Mouse (Mus musculus) heart, postnatal 0 days (tissue): ENCODE measurements at regions not wholly inside any gene's neighbourhood (a gene's known extent, or its start where the extent isn't known, plus 50 kb on each side); places are given as distances from the start of the nearest gene placed in this dataset.

ENCODE experiments used
- ATAC-seq: fragments of 200-750 bp; cut with Nextera tagmentation; 2 replicates; pipeline ENCODE4 v1.8.0; 2017; ENCODE audit warnings: low read depth, moderate number of reproducible peaks, moderate library complexity; ENCODE audit not compliant: insufficient read depth
- DNase-seq: peaks from one replicate; pipeline ENCODE4 v3.0.0-alpha.2; 2016; ENCODE audit warnings: low spot score
- H3K27ac ChIP-seq: fragments of 300-500 bp; sonication (generic); 2 replicates; pipeline ENCODE4 v1.5.1; 2014; ENCODE audit warnings: low read depth, mild to moderate bottlenecking
- H3K27me3 ChIP-seq: fragments of 300-500 bp; sonication (generic); 2 replicates; pipeline ENCODE4 v1.6.1; 2014; ENCODE audit warnings: low read length, mixed read lengths; ENCODE audit not compliant: control insufficient read depth, insufficient read depth
- H3K36me3 ChIP-seq: fragments of 300-500 bp; sonication (generic); replicated peaks from 2 replicates; pipeline ENCODE4 v1.6.1; 2014; ENCODE audit warnings: low read length, mixed read lengths; ENCODE audit not compliant: control insufficient read depth, insufficient read depth
- H3K4me1 ChIP-seq: fragments of 300-500 bp; sonication (generic); 2 replicates; pipeline ENCODE4 v1.6.1; 2014; ENCODE audit warnings: antibody characterized with exemption; ENCODE audit not compliant: control insufficient read depth, insufficient read depth
- H3K4me2 ChIP-seq: fragments of 300-500 bp; sonication (generic); 2 replicates; pipeline ENCODE4 v1.6.1; 2014; ENCODE audit warnings: low read depth, mild to moderate bottlenecking, low read length, moderate library complexity
- H3K4me3 ChIP-seq: fragments of 300-500 bp; sonication (generic); 2 replicates; pipeline ENCODE4 v1.5.1; 2014; ENCODE audit warnings: low read depth, low read length
- H3K9ac ChIP-seq: fragments of 300-500 bp; sonication (generic); replicated peaks from 2 replicates; pipeline ENCODE4 v1.6.1; 2014; ENCODE audit warnings: low read depth, low read length, mixed read lengths
- H3K9me3 ChIP-seq: fragments of 300-500 bp; sonication (generic); replicated peaks from 2 replicates; pipeline ENCODE4 v1.6.1; 2016; ENCODE audit warnings: low read length; ENCODE audit not compliant: control insufficient read depth
- CTCF ChIP-seq: IDR thresholded peaks from 2 replicates; pipeline ENCODE4 v1.5.1; 2016; ENCODE audit warnings: antibody characterized with exemption, control low read depth, low read depth
- EP300 ChIP-seq: IDR thresholded peaks from 2 replicates; pipeline ENCODE4 v1.6.1; 2016; ENCODE audit warnings: antibody characterized with exemption, low read depth
- WGBS: fragments of 180-500 bp; shearing (Covaris S2); extraction: QIAGEN DNeasy Blood & Tissue Kit; methylation state at CpG from one replicate; pipeline ENCODE4 v1.1.7; 2014; 5-methylcytosine and 5-hydroxymethylcytosine counted together

GRCm38 (mm10) chr14:106424714-106425113, 318.7 kb downstream of the Trim52 start:
- TF ChIP-seq CTCF (no peak), EP300 (no peak)
- WGBS: 42% methylated on average over 4 of the region's 4 CpGs

GRCm38 (mm10) chr14:106428594-106428993, 322.6 kb downstream of the Trim52 start:
- no peaks in the 10 kb centered on the region for H3K36me3 ChIP-seq
- no peaks in the 10 kb centered on the region for H3K4me1 ChIP-seq
- 67% methylated on average over 2 of the region's 2 CpGs for WGBS
- ATAC-seq (no peak), DNase-seq (no peak)
- H3K9me3 ChIP-seq: no peaks in the 10 kb centered on the region
- no peak overlapping the region for H3K27ac ChIP-seq
- no peaks in the 10 kb centered on the region for H3K27me3 ChIP-seq
- no peak for TF ChIP-seq CTCF
- TF ChIP-seq EP300: no peak
- no peak overlapping the region for H3K4me3 ChIP-seq
- no peak overlapping the region for H3K4me2 ChIP-seq
- H3K9ac ChIP-seq: no peak overlapping the region

More at GRCm38 (mm10) chr14:106424714-106425113, 318.7 kb downstream of the Trim52 start:
- no peak overlapping the region for H3K4me3 ChIP-seq
- DNase-seq: peak; percentile 25
- no peaks in the 10 kb centered on the region for H3K27me3 ChIP-seq
- H3K4me2 ChIP-seq: no peak overlapping the region
- no peak overlapping the region for H3K27ac ChIP-seq
- H3K9me3 ChIP-seq: no peaks in the 10 kb centered on the region
- H3K4me1 ChIP-seq: no peaks in the 10 kb centered on the region
- no peak overlapping the region for H3K9ac ChIP-seq
- H3K36me3 ChIP-seq: no peaks in the 10 kb centered on the region
- ATAC-seq: no peak

DNA sequence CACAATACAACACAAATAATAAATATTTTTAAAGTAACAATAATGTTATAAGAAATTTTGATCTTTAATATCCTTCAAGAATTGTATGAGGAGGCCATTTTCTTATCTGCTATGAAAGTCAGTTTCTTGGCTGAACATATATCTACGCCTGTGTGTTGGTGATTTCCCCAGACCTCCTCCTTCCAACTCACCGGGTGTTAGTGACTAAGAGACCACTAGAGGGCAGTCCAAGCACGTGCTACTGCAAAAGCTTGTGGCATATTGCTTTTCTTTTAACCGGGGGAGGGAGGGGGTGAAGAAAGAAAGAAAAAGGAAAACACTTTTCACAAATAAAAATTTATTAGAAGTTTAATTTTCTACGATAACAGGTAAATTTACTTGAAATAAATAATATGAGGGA, 333.3 kb downstream of the Trim52 start:
- DNase-seq (peak; percentile 45), ATAC-seq (no peak)
- Histone ChIP-seq H3K4me1 (no peaks in the 10 kb centered on the region), H3K9ac (no peak overlapping the region), H3K4me3 (no peak overlapping the region), H3K27ac (no peak overlapping the region), H3K4me2 (no peak overlapping the region), H3K27me3 (no peaks in the 10 kb centered on the region), H3K9me3 (no peaks in the 10 kb centered on the region), H3K36me3 (no peaks in the 10 kb centered on the region)
- WGBS: 10% methylated on average over 5 of the region's 5 CpGs
- TF ChIP-seq CTCF (peak; percentile 82), EP300 (no peak)

DNA sequence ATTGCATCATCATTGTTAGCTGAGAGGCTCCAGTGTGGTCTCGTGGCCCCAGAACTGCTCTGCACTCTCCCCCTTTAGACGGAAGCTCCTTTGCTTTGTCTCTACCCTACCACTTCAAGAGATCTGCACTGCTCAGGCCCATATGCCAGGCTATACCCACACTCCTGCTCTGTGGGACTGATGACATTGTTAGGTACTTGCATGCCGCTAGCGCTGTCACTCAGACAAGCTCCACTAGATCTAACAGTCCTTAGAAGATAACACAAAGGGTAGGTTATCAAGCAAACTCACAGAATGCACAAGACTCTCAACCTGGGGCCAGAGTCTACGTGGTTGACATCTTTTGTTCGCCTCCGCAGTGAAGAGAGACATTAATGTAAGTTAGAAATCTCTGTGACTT, 383.1 kb downstream of the Trim52 start:
- TF ChIP-seq CTCF (no peak), EP300 (no peak)

DNA sequence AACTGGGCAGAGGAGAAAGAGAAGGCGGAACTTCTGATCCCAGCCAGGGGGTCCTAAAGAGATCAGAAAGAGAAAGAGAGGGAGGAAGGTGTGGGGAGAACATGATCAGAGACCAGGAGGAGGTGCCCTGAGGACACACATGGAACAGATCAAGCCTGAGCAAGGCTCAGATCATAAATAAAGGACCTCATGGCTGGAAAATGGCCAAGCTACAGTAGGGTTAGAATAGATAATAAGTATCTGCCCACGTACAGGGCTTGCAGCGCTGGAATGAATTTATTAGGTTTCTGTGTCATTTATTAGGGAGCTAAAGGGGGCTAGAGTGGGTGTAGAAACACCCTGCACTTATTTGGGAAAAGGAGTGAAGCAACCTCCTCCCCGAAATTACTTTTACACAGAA, 385.4 kb downstream of the Trim52 start:
- Histone ChIP-seq H3K27ac (no peak overlapping the region), H3K9me3 (no peaks in the 10 kb centered on the region), H3K4me1 (no peaks in the 10 kb centered on the region), H3K4me2 (no peak overlapping the region), H3K9ac (no peak overlapping the region), H3K27me3 (no peaks in the 10 kb centered on the region), H3K36me3 (no peaks in the 10 kb centered on the region), H3K4me3 (no peak overlapping the region)
- ATAC-seq (no peak), DNase-seq (no peak)
- TF ChIP-seq CTCF: no peak
- no peak for TF ChIP-seq EP300
- 60% methylated on average over 4 of the region's 4 CpGs for WGBS

More for the DNA sequence above, 383.1 kb downstream of the Trim52 start:
- H3K4me1 ChIP-seq: no peaks in the 10 kb centered on the region
- H3K9me3 ChIP-seq: no peaks in the 10 kb centered on the region
- no peak overlapping the region for H3K4me2 ChIP-seq
- 73% methylated on average over 7 of the region's 7 CpGs for WGBS
- H3K27me3 ChIP-seq: no peaks in the 10 kb centered on the region
- H3K27ac ChIP-seq: no peak overlapping the region
- H3K4me3 ChIP-seq: no peak overlapping the region
- no peak overlapping the region for H3K9ac ChIP-seq
- ATAC-seq (no peak), DNase-seq (no peak)
- no peaks in the 10 kb centered on the region for H3K36me3 ChIP-seq

- H3K36me3 ChIP-seq: no peaks in the 10 kb centered on the region
- peak; percentile 78 for TF ChIP-seq CTCF
- TF ChIP-seq EP300: no peak
- H3K4me3 ChIP-seq: no peak overlapping the region
- no peaks in the 10 kb centered on the region for H3K9me3 ChIP-seq
- 37% methylated on average over 19 of the region's 19 CpGs for WGBS
- no peak overlapping the region for H3K9ac ChIP-seq
- DNase-seq (peak; percentile 78), ATAC-seq (no peak)
- no peak overlapping the region for H3K4me2 ChIP-seq
- no peak overlapping the region for H3K27ac ChIP-seq
- H3K4me1 ChIP-seq: no peaks in the 10 kb centered on the region
- H3K27me3 ChIP-seq: no peaks in the 10 kb centered on the region
These were observed 394.5 kb downstream of the Trim52 start for GRCm38 (mm10) chr14:106500344-106501135.
